Mouse (Mus musculus) neural tube, embryonic 14.5 days (tissue): ENCODE results near the gene Dgkb. TPM values are rescaled to one million over a fixed set of nuclear protein-coding genes. Genes with fewer than 3 reads are reported as not detected.

Experiments
- ATAC-seq: fragments of 200-750 bp; cut with Nextera tagmentation; 2 replicates; pipeline ENCODE4 v1.8.0; 2017; ENCODE audit warnings: low read depth, mild to moderate bottlenecking, moderate TSS enrichment, moderate library complexity
- H3K27ac ChIP-seq: fragments of 300-500 bp; sonication (generic); 2 replicates; pipeline ENCODE4 v1.5.1; 2014; ENCODE audit warnings: low read depth, mild to moderate bottlenecking, control low read depth, low read length, moderate library complexity, mixed read lengths
- H3K27me3 ChIP-seq: fragments of 300-500 bp; sonication (generic); 2 replicates; pipeline ENCODE4 v1.6.1; 2014; ENCODE audit warnings: low read length; ENCODE audit not compliant: control insufficient read depth, insufficient read depth
- H3K36me3 ChIP-seq: fragments of 300-500 bp; sonication (generic); 2 replicates; pipeline ENCODE4 v1.6.1; 2014; ENCODE audit warnings: low read length, mixed read lengths; ENCODE audit not compliant: control insufficient read depth, insufficient read depth
- H3K4me1 ChIP-seq: fragments of 300-500 bp; sonication (generic); 2 replicates; pipeline ENCODE4 v1.6.1; 2014; ENCODE audit warnings: low read length; ENCODE audit not compliant: control insufficient read depth, insufficient read depth
- H3K4me2 ChIP-seq: fragments of 300-500 bp; sonication (generic); 2 replicates; pipeline ENCODE4 v1.6.1; 2014; ENCODE audit warnings: mild to moderate bottlenecking, low read depth, low read length, control low read depth
- H3K4me3 ChIP-seq: fragments of 300-500 bp; sonication (generic); 2 replicates; pipeline ENCODE4 v1.5.1; 2014; ENCODE audit warnings: low read depth, low read length, control low read depth, mixed read lengths
- H3K9ac ChIP-seq: fragments of 300-500 bp; sonication (generic); replicated peaks from 2 replicates; pipeline ENCODE4 v1.6.1; 2014; ENCODE audit warnings: low read depth, mild to moderate bottlenecking, control low read depth, low read length, mixed read lengths
- H3K9me3 ChIP-seq: fragments of 300-500 bp; sonication (generic); 2 replicates; pipeline ENCODE4 v1.6.1; 2016; ENCODE audit warnings: low read length; ENCODE audit not compliant: control insufficient read depth
- WGBS: fragments of 180-500 bp; shearing (Covaris S2); extraction: QIAGEN DNeasy Blood & Tissue Kit; methylation state at CpG from one replicate; pipeline ENCODE4 v1.1.7; 2014; 5-methylcytosine and 5-hydroxymethylcytosine counted together
- polyA plus RNA-seq: library from polyadenylated mRNA; unstranded; fragments of >200 nt; fragmentation: Nextera tagmentation; extraction: Ambion mirVana; gene quantifications from 2 replicates; pipeline ENCODE4 v1.2.1, GENCODE M21; 2014

The Dgkb gene
- polyA plus RNA-seq, 1 experiment from 2014 or later = 10.1 TPM

GRCm38 (mm10) chr12:38577141-38577540 is 759.6 kb downstream of the Dgkb start:
- Histone ChIP-seq H3K27ac (no peak overlapping the region), H3K36me3 (no peaks in the 10 kb centered on the region), H3K9ac (no peak overlapping the region), H3K4me2 (no peak overlapping the region), H3K4me1 (no peaks in the 10 kb centered on the region), H3K4me3 (no peak overlapping the region), H3K27me3 (no peaks in the 10 kb centered on the region), H3K9me3 (no peaks in the 10 kb centered on the region)
- WGBS = 81% methylated on average over 6 of the region's 6 CpGs
- ATAC-seq = no peak

- WGBS = 45% methylated on average over 5 of the region's 5 CpGs
- H3K9ac ChIP-seq = no peak overlapping the region
- no peak overlapping the region for H3K4me2 ChIP-seq
- no peaks in the 10 kb centered on the region for H3K4me1 ChIP-seq
- H3K4me3 ChIP-seq = no peak overlapping the region
- H3K9me3 ChIP-seq = no peaks in the 10 kb centered on the region
- no peak overlapping the region for H3K27ac ChIP-seq
- no peaks in the 10 kb centered on the region for H3K36me3 ChIP-seq
- no peak; the same call in 1 of the 2 replicates for ATAC-seq
- H3K27me3 ChIP-seq = no peaks in the 10 kb centered on the region
Observed at GRCm38 (mm10) chr12:38579191-38579817, 761.8 kb downstream of the Dgkb start.

GRCm38 (mm10) chr12:38586368-38586865 is 768.9 kb downstream of the Dgkb start:
- 83% methylated on average over 4 of the region's 4 CpGs for WGBS
- no peak for ATAC-seq
- no peak overlapping the region for H3K4me3 ChIP-seq

GRCm38 (mm10) chr12:38589951-38590350 is 772.4 kb downstream of the Dgkb start:
- Histone ChIP-seq H3K9me3 (no peaks in the 10 kb centered on the region), H3K4me1 (no peaks in the 10 kb centered on the region), H3K27ac (no peak overlapping the region), H3K27me3 (no peaks in the 10 kb centered on the region), H3K9ac (no peak overlapping the region), H3K4me3 (no peak overlapping the region), H3K4me2 (no peak overlapping the region), H3K36me3 (no peaks in the 10 kb centered on the region)
- no peak for ATAC-seq

More at GRCm38 (mm10) chr12:38586368-38586865, 768.9 kb downstream of the Dgkb start:
- Histone ChIP-seq H3K4me2 (no peak overlapping the region), H3K9me3 (no peaks in the 10 kb centered on the region), H3K27me3 (no peaks in the 10 kb centered on the region), H3K36me3 (no peaks in the 10 kb centered on the region), H3K27ac (no peak overlapping the region), H3K4me1 (no peaks in the 10 kb centered on the region), H3K9ac (no peak overlapping the region)

- no peak overlapping the region for H3K9ac ChIP-seq
- no peaks in the 10 kb centered on the region for H3K4me1 ChIP-seq
- H3K27me3 ChIP-seq = no peaks in the 10 kb centered on the region
- H3K36me3 ChIP-seq = no peaks in the 10 kb centered on the region
- no peak for ATAC-seq
- no peak overlapping the region for H3K4me2 ChIP-seq
- no peaks in the 10 kb centered on the region for H3K9me3 ChIP-seq
- H3K4me3 ChIP-seq = no peak overlapping the region
- 94% methylated on average over 2 of the region's 2 CpGs for WGBS
- no peak overlapping the region for H3K27ac ChIP-seq
Observed at GRCm38 (mm10) chr12:38593653-38594052, 776.1 kb downstream of the Dgkb start.

- H3K9me3 ChIP-seq = no peaks in the 10 kb centered on the region
- no peaks in the 10 kb centered on the region for H3K4me1 ChIP-seq
- no peak overlapping the region for H3K9ac ChIP-seq
- H3K27ac ChIP-seq = no peak overlapping the region
- no peak overlapping the region for H3K4me3 ChIP-seq
- H3K4me2 ChIP-seq = no peak overlapping the region
- 36% methylated on average over 3 of the region's 3 CpGs for WGBS
- no peaks in the 10 kb centered on the region for H3K36me3 ChIP-seq
- ATAC-seq = no peak
- no peaks in the 10 kb centered on the region for H3K27me3 ChIP-seq
Observed at GRCm38 (mm10) chr12:38594055-38594454, 776.5 kb downstream of the Dgkb start.

- Histone ChIP-seq H3K9me3 (no peaks in the 10 kb centered on the region), H3K4me2 (no peak overlapping the region), H3K4me3 (no peak overlapping the region), H3K27ac (no peak overlapping the region), H3K4me1 (no peaks in the 10 kb centered on the region), H3K36me3 (no peaks in the 10 kb centered on the region), H3K9ac (no peak overlapping the region), H3K27me3 (no peaks in the 10 kb centered on the region)
- 6% methylated on average over 7 of the region's 7 CpGs for WGBS
- ATAC-seq = peak; percentile 83; the same call in 1 of the 2 replicates
Observed at GRCm38 (mm10) chr12:38596416-38597062, 779.0 kb downstream of the Dgkb start.

GRCm38 (mm10) chr12:38598096-38598495 is 780.6 kb downstream of the Dgkb start:
- WGBS = 27% methylated on average over 2 of the region's 2 CpGs

GRCm38 (mm10) chr12:38600165-38600845 is 782.8 kb downstream of the Dgkb start:
- Histone ChIP-seq H3K4me2 (no peak overlapping the region), H3K27ac (no peak overlapping the region), H3K9ac (no peak overlapping the region), H3K4me1 (no peaks in the 10 kb centered on the region), H3K27me3 (no peaks in the 10 kb centered on the region), H3K9me3 (no peaks in the 10 kb centered on the region), H3K36me3 (no peaks in the 10 kb centered on the region), H3K4me3 (no peak overlapping the region)
- WGBS = 95% methylated on average over 3 of the region's 3 CpGs
- no peak for ATAC-seq

More at GRCm38 (mm10) chr12:38598096-38598495, 780.6 kb downstream of the Dgkb start:
- no peak overlapping the region for H3K27ac ChIP-seq
- no peak overlapping the region for H3K9ac ChIP-seq
- peak; percentile 52; the same call in 1 of the 2 replicates for ATAC-seq
- no peak overlapping the region for H3K4me2 ChIP-seq
- H3K4me1 ChIP-seq = no peaks in the 10 kb centered on the region
- no peaks in the 10 kb centered on the region for H3K27me3 ChIP-seq
- H3K36me3 ChIP-seq = no peaks in the 10 kb centered on the region
- no peak overlapping the region for H3K4me3 ChIP-seq
- H3K9me3 ChIP-seq = no peaks in the 10 kb centered on the region
